Mouse (Mus musculus) frontal cortex, postnatal 25 days (tissue): ENCODE data around the gene Slc35f1.
A peak's percentile ranks its signal among the peaks of the same experiment; 100 is the strongest.
"Not testable (repeated sequence)": the region's sequence is repeated elsewhere in the genome, so short reads cannot be mapped to it uniquely, and the experiment has no call there.

ENCODE experiments used
- DNase-seq, 2 experiments: peaks; one replicate each; pipeline ENCODE4 v3.0.0; 2022; ENCODE audit warnings: low spot score in 2 of 2

Slc35f1 gene

DNA sequence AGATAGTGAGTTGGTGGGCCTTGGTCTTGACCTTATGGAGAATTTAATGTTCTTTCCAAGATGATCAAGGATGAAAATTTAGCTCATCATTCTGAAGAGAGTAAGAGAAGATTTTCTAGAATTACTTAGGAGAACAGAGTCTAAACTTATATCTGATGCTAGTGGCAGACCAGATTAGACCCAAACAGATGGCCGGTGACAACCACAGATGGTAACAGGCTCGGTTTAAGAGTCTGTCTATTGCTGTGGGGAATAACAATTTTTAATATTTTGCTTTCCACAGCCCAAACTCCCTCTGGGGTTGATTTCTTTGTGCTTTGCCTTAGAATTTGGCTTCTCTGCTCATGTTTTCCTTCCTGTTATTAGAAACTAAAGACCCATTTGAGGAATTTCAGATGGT is 96.7 kb downstream of the Slc35f1 start:
- DNase-seq: peak; percentile 29 to 31

DNA sequence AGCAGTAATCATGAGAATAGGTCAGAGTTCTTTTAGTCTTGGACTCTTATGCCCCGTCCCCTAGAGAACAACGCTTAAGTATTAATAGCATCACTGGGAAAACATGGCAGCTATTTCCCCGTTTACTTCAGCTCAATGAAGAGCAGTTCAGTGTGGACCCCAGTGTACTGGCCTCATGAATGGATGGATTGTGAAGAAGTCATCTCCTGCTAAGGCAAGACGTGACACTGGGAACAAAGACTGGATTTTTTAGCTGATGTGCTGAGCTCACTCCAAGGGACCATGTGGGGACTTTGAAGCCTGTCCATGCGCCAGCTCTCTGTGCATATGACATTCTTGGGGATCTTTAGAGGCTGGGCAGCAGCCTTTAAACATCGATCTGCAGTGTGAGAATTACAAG is 101.2 kb downstream of the Slc35f1 start:
- DNase-seq: no peak

DNA sequence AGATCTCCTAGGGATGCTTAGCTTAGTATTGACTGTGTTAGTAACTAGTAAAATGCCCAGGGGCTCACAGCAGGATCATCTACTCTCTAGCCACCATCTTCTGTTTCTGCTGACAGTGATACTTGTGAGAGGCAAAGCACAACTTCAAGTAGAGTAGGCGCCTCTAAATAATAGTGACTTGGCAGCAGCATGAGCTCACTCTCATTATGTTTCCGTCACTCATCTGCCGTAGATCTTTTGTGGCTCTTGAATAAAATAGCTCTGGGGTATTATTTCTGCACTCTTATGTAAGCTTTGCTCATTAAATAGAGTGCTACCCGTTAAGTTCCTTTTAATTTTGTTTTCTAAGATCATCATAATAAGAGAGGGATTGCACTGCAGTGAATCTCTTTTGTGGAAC is 107.1 kb downstream of the Slc35f1 start:
- no peak for DNase-seq

DNA sequence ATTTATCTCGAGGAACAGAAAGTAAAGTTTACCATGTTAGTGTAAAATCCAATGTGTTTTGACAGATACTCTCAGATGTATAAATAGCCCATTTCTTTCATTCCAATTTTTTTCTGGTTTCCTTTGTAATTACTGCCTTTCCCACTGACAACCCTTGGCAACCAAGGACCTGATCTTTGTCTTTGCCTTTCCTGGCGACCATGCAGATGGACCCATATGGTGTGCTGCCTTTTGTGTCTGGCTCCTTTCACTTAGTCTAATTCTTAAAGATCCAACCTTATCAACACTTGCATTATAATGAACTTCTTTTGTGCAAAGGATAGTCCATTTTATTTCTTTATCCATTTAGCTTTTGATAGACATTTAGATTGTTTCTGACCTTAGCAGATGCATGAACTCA is 117.5 kb downstream of the Slc35f1 start:
- DNase-seq: no peak

DNA sequence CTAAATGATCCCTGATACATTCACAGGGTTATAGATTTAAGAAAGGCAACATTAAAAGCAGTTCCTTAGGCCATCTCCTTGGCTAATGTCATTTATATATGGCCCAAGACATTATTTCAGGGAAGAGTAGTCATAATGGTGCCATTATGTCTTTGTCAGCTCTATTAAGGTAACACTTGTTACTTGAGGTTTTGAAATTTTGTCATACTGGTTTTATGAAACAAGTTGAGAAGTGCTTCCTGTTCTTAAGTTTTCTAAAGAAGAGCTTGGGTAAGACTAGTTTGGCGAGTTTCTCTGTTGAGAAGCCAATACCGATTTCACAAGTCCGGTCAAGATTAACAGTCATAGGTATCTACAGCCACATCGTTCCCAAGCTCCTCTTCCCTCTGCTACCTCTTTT is 122.5 kb downstream of the Slc35f1 start:
- no peak for DNase-seq

DNA sequence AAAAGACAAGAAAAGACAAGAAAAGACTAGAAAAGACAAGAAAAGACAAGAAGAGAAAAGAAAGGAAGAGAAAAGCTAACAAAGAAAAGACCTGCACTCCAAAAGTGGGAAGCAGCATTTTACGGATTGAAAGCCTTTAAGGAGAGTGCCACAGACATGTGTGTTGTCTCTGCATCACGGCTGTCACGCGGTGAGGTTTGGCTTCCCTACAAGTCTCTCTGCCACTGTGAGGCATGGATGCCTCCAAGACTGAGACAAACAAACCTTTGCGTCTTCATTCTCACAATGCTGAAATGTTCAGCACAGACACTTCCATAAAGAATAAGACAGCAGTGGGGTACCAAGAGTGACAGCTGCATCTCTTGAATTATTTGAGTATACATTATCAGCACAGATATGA is 124.0 kb downstream of the Slc35f1 start:
- no peak for DNase-seq

DNA sequence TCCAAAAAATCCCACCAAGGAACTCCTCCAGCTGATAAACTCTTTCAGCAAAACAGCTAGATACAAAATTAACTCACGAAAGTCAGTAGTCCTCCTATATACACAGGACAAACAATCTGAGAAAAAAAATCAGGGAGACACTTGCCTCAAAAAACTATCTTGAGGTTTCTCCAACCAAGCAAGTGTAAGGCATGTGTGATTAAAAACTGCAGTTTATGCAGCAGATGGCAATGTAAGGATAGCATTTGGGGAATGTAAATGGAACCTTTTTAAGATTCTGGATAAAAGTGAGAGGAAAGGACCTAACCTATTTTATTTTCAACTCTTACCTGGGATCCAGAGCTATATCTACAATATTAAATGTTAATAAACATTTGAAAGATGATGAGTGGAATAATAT is 129.3 kb downstream of the Slc35f1 start:
- no peak for DNase-seq

DNA sequence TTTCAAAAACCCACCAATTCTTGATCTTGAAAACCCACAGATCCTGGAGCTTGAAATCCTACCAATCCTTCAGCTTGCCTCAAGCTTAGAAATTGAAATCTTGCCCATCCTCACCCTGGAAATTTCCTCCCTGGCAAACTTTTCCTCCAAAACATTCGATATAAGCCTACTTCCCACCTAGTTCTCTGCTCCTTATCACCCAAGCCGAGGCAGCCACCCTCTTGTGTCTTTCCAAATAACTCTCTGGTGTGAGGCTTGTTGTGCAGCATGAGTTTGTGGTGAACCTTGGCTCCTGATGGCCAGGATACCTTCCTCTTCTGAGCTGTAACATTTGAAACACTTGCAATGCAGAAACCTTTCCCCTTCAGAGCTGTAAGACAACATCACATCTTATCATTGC is 132.6 kb downstream of the Slc35f1 start:
- DNase-seq: no peak

DNA sequence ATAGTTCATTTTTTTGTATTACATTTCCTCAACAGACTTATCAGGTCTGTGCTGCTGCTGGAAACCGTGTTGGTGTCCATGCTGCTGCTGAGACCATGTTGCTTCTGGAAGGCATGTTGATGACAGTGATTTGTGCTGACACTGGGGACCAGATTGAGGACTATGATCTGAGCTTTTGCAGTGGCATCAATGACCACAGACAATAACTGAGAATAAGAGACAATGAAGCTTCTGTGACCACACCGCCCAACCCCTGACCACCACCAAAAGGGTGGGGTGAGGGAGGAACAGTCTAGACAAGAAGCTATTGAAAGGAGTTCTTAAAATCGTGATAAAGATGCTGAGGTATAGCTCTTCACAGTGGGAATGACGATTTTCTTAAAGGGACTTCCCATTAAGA is 135.4 kb downstream of the Slc35f1 start:
- DNase-seq: no peak

DNA sequence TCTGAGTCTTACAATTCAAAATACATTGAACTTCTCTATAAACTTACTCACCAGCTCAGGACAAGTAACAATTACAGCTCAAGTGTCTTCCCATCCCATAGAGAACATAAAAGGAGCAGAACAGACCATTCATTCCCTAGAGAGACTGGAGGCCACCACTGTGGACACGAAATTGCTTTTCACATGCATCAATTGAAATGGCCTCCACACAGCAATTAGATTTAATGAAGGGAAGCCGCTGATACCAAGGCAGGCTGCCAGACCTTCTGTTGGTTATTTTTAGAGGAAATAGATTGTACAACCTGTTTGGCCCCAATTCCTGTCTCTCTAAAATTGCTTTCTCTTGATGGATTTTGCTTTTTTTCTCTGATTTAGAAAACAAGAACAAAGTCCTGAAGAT is 150.5 kb downstream of the Slc35f1 start:
- DNase-seq: no peak

DNA sequence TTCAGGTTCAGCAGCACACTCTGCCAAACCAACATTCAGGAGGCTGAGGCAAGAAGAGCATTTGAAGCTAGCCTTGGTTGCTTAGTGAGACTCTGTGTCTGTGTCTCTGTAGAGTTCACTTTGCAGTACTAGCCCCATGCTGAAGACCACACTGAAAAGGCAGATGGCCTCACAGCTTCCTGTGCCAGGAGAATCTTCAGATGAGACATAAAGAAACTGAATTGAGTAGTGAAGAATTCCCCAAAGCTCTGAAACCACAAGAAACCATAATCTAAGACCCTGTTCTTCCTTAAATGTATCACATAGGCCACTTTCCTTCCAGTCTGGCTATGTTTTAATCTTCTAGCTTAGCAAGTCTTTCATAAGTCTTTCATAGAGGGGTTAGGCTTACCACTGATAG is 161.7 kb downstream of the Slc35f1 start:
- no peak for DNase-seq

DNA sequence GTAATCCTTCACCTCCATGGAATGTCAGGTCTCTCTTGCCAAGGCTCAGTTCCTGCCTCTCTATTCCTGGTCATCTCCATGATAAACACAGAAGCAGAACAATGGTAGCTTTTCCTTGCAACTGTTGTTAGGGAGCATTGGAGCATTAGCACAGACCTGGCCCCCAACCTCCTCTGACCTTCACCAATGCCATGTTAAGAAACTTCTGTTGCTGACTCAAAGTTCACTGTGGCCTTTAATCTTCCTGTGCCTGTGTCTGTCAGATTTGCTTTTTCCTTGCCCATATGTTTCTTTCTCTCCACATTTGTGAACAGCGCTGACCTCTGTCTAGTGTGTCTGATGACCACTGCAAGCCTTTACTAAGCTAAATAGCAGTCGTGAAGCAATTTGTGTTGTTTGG is 170.5 kb downstream of the Slc35f1 start:
- no peak for DNase-seq

DNA sequence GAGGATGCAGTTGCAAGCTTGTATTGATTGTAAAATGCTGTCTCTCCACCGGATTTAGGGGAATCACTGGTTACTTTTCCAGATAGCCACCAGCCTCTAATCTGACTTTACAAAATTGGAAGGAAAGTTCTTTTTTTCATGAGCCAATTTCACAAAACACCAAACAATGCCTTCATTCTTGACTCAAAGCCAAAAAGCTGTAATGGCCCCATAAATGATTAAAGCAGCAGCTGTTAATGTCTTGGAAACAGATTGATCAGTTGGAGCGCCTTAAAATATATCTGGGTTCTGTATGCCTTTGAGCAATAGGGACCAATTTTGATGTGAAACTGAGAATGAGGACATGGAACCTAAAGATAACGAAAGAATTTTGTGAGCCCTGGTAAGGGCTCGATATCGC is 174.6 kb downstream of the Slc35f1 start:
- no peak for DNase-seq

DNA sequence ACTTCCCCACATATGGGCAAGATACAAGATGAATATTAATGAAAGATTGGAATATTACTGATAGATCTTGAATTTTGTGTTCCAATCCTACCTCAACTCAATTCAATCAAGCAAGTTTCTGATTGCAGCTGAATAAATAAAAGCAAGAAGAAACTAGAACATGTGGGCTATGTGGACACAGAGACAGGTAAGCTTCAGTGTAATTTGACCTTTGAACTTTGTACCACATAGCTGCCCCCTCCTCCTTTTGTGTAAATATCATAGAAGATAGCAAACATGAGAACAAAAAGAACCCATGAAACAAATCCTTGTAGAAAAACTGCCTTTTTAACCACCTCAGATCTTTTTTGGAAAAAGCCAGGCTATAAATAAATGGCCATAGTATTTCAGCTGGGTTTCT is 180.8 kb downstream of the Slc35f1 start:
- no peak for DNase-seq

DNA sequence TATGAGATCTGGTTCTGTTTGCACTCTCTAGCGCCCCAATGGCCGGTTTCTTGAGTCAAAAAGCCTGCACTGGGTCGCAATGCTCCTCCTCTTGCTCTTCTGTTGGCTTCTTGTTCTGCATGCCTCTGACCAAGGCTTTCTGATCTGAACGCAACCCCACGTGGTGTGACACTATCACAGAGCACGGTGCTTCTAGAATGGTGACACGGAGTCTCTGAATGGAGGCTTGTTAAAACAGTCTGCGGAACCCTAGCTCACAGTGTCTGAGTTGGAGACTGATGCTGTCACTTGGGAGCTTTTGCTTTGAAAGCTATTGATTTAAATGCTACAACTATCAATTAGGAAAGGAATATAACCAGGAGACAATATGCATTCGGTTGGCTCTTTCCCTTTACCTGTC is 183.8 kb downstream of the Slc35f1 start:
- DNase-seq: no peak

DNA sequence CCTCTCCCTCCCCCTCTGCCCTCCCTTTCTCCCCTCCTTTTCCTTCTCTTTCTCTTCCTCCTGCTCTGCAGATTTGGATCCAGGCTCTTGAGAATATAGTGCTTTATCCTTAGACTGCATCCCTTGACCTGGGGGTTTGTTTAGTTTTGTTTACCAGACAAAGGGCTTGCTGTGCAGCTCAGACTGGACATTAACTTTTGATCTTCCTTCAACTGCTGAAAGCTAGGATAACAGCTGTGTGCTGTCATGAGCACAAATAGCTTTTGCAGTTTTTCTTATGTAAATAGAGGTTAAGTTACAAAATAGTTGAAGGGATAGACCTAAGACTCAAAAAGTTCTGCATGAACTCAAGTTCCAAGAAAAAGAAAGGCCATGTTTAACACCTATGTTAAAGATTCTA is 184.4 kb downstream of the Slc35f1 start:
- DNase-seq: no peak

DNA sequence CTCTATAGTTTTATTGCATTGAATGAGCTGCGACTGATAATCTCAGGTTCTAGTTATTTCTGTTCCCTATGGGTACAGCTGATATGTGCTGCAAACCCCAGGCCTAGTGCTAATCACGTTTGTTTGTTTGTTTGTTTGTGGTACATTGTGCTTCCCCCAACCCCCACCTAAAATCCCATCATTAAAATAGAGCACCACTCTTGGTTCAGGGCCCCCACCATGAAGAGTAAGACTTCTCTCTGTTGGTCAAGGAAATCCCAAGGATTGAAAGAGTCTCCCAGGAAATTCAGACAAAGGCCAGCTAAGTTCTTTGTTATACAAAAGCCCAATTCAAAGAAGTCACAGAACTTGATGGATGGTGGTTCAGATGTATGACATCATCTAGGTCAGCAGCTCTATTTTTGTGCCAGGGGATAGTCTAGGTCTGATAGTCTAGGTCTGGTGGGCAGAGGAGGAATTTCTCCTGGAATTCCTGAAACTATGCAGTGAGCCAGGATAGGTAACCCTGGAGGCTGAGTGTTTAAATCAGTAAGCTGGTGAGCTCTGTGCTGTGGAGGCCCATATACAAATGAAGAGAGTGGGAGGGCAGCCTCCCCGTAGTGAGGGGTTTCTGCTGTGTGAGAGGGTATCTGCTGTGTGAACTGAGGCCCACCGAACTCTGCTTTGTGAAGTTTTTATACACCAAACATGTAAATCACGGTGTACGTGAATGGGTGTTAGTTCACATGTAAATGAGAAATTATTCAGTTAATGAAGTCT is 187.1 kb downstream of the Slc35f1 start:
- DNase-seq: no peak

DNA sequence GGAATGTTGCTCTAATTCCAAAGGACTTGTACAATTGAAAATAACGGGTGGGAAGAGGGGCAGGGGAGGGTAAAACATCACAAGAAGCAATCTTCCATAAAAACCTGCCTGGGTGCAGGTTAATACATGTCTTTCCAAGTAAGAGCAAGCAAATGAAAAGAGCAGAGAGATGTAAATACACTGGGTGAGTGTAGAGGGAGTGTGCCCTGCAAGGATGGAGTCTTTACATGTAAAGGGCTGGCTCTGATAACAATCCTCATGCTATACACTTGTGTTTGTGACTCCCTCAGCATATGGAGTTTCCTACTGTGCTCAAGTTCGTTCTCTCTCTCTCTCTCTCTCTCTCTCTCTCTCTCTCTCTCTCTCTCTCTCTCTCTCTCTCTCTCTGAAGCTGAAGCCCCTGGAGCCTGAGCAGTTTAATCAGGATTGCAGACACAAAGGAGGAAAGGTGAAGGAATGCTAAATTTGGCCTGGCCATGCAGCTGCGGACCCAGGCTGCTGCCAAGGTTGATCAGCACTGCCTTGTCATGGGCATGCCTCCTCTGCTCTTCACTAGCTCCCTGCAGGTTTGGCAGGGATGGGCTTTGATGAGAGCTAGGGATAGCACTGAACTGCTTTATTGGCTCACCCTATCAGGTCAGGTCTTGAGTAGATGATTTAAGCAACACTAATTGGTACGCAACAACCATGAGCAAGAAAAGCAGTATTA is 187.9 kb downstream of the Slc35f1 start:
- DNase-seq: no peak

DNA sequence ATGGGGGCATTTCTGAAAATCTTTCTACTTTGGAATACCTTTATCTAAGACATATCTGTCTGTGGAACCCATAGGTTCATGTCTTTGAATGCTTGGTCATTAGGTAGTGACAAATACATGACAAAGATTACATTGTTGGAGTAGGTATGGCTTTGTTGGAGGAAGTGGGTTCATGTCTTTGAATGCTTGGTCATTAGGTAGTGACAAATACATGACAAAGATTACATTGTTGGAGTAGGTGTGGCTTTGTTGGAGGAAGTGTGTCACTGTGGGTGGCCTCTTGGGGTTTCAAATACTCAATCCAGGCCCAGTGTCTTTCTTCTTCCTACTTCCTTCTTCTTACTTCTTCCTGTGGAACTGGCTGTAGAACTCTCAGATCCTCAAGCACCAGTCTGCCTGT is 206.4 kb downstream of the Slc35f1 start:
- not testable (repeated sequence) for DNase-seq

DNA sequence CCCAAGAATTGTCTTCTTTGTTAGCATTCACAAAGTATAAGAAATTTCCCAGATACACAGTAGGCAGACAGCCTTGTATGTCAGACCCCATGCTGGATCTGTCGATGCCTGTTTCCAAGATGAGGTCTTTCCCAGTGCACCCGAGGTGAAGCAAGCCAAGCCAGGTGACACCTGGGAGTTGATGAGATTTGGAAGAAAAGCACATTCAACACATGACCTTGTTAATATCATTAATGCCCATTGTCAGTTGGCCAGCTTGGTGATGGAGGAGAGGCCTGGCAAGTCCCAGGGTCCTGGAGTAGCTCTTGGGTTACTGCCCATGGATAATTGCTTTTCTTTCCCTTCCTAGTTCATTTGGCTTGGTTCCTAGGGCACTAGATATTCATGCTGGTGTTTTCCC is 214.6 kb downstream of the Slc35f1 start:
- no peak for DNase-seq

DNA sequence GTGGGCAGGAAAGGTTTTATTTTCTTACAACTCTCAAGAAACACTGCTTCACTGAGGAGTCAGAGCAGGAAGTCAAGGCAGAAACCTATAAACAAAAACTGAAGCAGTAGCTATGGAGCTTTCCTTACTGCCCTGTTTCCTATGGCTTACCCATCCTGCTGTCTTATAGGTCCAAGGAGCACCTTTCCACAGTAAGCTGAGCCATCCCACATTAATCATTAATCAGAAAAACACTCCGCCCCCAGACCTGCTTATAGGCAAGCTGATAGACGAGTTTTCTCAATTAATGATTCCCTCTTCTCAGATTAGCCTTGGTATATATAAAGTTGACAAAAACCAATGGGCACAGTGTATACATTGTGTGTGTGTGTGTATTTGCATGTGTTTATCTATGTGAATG is 221.4 kb downstream of the Slc35f1 start:
- no peak for DNase-seq

DNA sequence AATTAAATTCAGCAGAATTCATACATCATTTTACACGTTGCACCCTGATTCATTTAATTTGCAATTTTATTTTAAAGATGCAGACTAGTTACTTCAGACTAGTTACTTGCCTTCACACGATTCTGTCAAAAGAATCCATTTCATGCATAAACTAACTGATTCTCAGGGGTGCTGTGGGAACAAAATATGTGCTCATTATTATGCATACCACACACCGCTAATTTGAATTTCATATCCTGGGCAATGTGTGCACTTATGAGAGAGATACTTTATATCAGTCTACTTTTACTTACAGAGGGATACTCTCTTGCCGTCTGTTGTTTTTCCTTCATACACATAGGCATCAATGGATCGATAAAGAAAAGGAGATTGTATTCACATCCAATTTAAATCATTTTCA is 228.4 kb downstream of the Slc35f1 start:
- DNase-seq: no peak

DNA sequence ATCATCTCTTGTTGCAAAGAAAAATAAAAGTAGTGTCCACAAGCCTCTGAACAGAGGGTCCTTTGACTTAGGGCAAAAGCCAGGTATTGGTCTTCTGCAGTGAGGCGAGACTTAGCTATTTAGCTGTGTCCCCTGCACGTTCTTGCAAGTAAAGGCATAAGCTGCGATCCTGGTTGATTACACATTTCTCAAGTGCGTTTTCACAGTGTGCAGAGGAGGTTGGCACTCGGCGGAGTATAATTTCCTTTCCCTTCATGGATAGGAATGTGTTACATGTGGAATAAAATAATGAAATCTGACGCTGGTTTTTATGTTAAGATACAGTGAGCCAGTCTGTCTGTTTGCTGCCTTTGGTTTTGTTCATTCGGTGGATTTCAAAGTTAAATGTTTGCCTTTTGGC is 232.8 kb downstream of the Slc35f1 start:
- no peak for DNase-seq

DNA sequence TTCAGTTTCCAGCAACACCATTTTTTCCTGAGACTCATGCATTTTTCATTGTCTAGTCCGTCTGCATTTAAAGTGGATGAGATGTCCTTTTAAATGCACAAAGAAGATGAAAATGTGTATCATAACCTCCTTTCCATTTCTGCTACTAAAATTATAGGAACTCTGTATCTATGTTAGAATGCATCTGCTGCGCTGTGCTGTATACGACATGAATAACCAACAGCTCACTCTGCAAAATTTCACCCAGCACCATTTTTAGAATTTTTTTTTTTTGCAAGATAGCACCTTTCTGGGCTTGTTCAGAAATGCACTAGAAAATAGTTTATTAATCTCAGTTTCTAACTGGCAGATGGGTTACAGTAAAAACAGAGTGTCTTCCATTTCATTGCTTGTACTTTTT is 236.0 kb downstream of the Slc35f1 start:
- no peak for DNase-seq
